Mouse (Mus musculus) liver, embryonic 15.5 days (tissue): ENCODE results near the gene Nprl2. TPM values are rescaled to one million over a fixed set of nuclear protein-coding genes. Genes with fewer than 3 reads are reported as not detected.

Source experiments
- ATAC-seq: fragments of 200-750 bp; cut with Nextera tagmentation; 2 replicates; pipeline ENCODE4 v1.8.0; 2017; ENCODE audit warnings: moderate number of reproducible peaks, mild to moderate bottlenecking, moderate library complexity; ENCODE audit not compliant: insufficient read depth
- H3K27ac ChIP-seq: fragments of 300-500 bp; sonication (generic); replicated peaks from 2 replicates; pipeline ENCODE4 v1.5.1; 2015; ENCODE audit warnings: mild to moderate bottlenecking, inconsistent platforms
- H3K27me3 ChIP-seq: fragments of 300-500 bp; sonication (generic); 2 replicates; pipeline ENCODE4 v1.6.1; 2015; ENCODE audit warnings: mild to moderate bottlenecking, inconsistent platforms
- H3K36me3 ChIP-seq: fragments of 300-500 bp; sonication (generic); replicated peaks from 2 replicates; pipeline ENCODE4 v1.6.1; 2015; ENCODE audit warnings: moderate library complexity, mild to moderate bottlenecking, inconsistent platforms
- H3K4me1 ChIP-seq: fragments of 300-500 bp; sonication (generic); replicated peaks from 2 replicates; pipeline ENCODE4 v1.6.1; 2015; ENCODE audit warnings: inconsistent platforms
- H3K4me2 ChIP-seq: fragments of 300-500 bp; sonication (generic); 2 replicates; pipeline ENCODE4 v1.6.1; 2015; ENCODE audit warnings: moderate library complexity, mild to moderate bottlenecking, inconsistent platforms
- H3K4me3 ChIP-seq: fragments of 300-500 bp; sonication (generic); replicated peaks from 2 replicates; pipeline ENCODE4 v1.5.1; 2015; ENCODE audit warnings: mild to moderate bottlenecking, inconsistent platforms
- H3K9ac ChIP-seq: fragments of 300-500 bp; sonication (generic); 2 replicates; pipeline ENCODE4 v1.6.1; 2015; ENCODE audit warnings: moderate library complexity, mild to moderate bottlenecking, inconsistent platforms
- H3K9me3 ChIP-seq: fragments of 300-500 bp; sonication (generic); replicated peaks from 2 replicates; pipeline ENCODE4 v1.6.1; 2016; ENCODE audit warnings: inconsistent platforms
- WGBS: fragments of 180-500 bp; shearing (Covaris S2); methylation state at CpG from one replicate; pipeline ENCODE4 v1.1.7; 2015; ENCODE audit warnings: mixed read lengths; ENCODE audit not compliant: insufficient replicate concordance; 5-methylcytosine and 5-hydroxymethylcytosine counted together
- polyA plus RNA-seq: library from polyadenylated mRNA; unstranded; fragments of >200 nt; fragmentation: Nextera tagmentation; extraction: Ambion mirVana; gene quantifications from 2 replicates; pipeline ENCODE4 v1.2.1, GENCODE M21; 2015

Gene Nprl2
- polyA plus RNA-seq, 1 experiment from 2014 or later = 11.2 TPM

- WGBS = 88% methylated on average over 11 of the region's 11 CpGs
- H3K4me3 ChIP-seq = no peak overlapping the region
- H3K4me2 ChIP-seq = no peak overlapping the region
- H3K9ac ChIP-seq = no peak overlapping the region
- peaks cover 61% of the 10 kb centered on the region for H3K36me3 ChIP-seq
- H3K27me3 ChIP-seq = no peaks in the 10 kb centered on the region
- no peak overlapping the region for H3K27ac ChIP-seq
- H3K4me1 ChIP-seq = peaks cover 55% of the 10 kb centered on the region
- ATAC-seq = no peak
- no peaks in the 10 kb centered on the region for H3K9me3 ChIP-seq
These were observed 51.3 kb downstream of the Nprl2 start for GRCm38 (mm10) chr9:107593101-107593976.

- H3K9me3 ChIP-seq = no peaks in the 10 kb centered on the region
- WGBS = 85% methylated on average over 8 of the region's 8 CpGs
- H3K4me3 ChIP-seq = no peak overlapping the region
- no peak overlapping the region for H3K27ac ChIP-seq
- H3K9ac ChIP-seq = no peak overlapping the region
- H3K4me2 ChIP-seq = no peak overlapping the region
- peaks cover 52% of the 10 kb centered on the region for H3K4me1 ChIP-seq
- H3K36me3 ChIP-seq = peaks cover 55% of the 10 kb centered on the region
- H3K27me3 ChIP-seq = peaks cover 9% of the 10 kb centered on the region
- ATAC-seq = no peak
These were observed 52.4 kb downstream of the Nprl2 start for GRCm38 (mm10) chr9:107594281-107595062.

Other genes with a start within 250 kb of the Nprl2 start
- gene Cish, start 246.2 kb upstream of the Nprl2 start, polyA plus RNA-seq = 11.6 and 12.4 TPM in 2 replicates
- 3.6 and 3.7 TPM in 2 replicates for gene Hemk1, start 203.9 kb upstream of the Nprl2 start, polyA plus RNA-seq
- 0.12 TPM in 2 replicates for gene 6430571L13Rik, start 201.6 kb upstream of the Nprl2 start, polyA plus RNA-seq
- gene Cacna2d2, start 142.6 kb upstream of the Nprl2 start, polyA plus RNA-seq = 0.02 TPM in 1 of 2 replicates, not detected in the other
- 15.2 and 15.9 TPM in 2 replicates for gene Tmem115, start 8.3 kb upstream of the Nprl2 start, polyA plus RNA-seq
- gene Cyb561d2, start within 50 bp of the Nprl2 start, polyA plus RNA-seq = 13.1 and 13.2 TPM in 2 replicates
- 0.64 and 1.0 TPM in 2 replicates for gene Zmynd10, start 5.1 kb downstream of the Nprl2 start, polyA plus RNA-seq
- gene Rassf1, start 9.3 kb downstream of the Nprl2 start, polyA plus RNA-seq = 15.8 and 18.7 TPM in 2 replicates
- 34.1 and 36.1 TPM in 2 replicates for gene Tusc2, start 21.0 kb downstream of the Nprl2 start, polyA plus RNA-seq
- gene Hyal2, start 25.7 kb downstream of the Nprl2 start, polyA plus RNA-seq = 48.8 and 56.3 TPM in 2 replicates
- gene Hyal1, start 34.7 kb downstream of the Nprl2 start, polyA plus RNA-seq = 3.2 and 4.2 TPM in 2 replicates
- 12.3 and 12.8 TPM in 2 replicates for gene Naa80, start 36.7 kb downstream of the Nprl2 start, polyA plus RNA-seq
- gene Hyal3, start 38.6 kb downstream of the Nprl2 start, polyA plus RNA-seq = 0.64 TPM in 2 replicates
- gene Ifrd2, start 45.4 kb downstream of the Nprl2 start, polyA plus RNA-seq = 161 and 198 TPM in 2 replicates
- 0.74 and 0.77 TPM in 2 replicates for gene Sema3b, start 67.0 kb downstream of the Nprl2 start, polyA plus RNA-seq
- gene Gnai2, start 93.1 kb downstream of the Nprl2 start, polyA plus RNA-seq = 162 and 167 TPM in 2 replicates
- gene Slc38a3, start 127.3 kb downstream of the Nprl2 start, polyA plus RNA-seq = 35.0 and 50.9 TPM in 2 replicates
- 1.2 and 1.3 TPM in 2 replicates for gene Gnat1, start 137.5 kb downstream of the Nprl2 start, polyA plus RNA-seq
- gene Sema3f, start 168.2 kb downstream of the Nprl2 start, polyA plus RNA-seq = 0.76 and 0.92 TPM in 2 replicates
- 63.8 and 72.0 TPM in 2 replicates for gene Rbm5, start 228.8 kb downstream of the Nprl2 start, polyA plus RNA-seq